Mouse (Mus musculus) spleen, postnatal 36 days (tissue): ENCODE measurements around the gene Vmn1r8.
"Not testable (repeated sequence)": the region's sequence is repeated elsewhere in the genome, so short reads cannot be mapped to it uniquely, and the experiment has no call there.

ENCODE experiments used
- DNase-seq, 2 experiments: peaks; one replicate each; pipeline ENCODE4 v3.0.0; 2022; ENCODE audit warnings: low spot score in 2 of 2, mixed read lengths in 1 of 2

The Vmn1r8 gene

GRCm38 (mm10) chr6:57031984-57032383 lies at the start of gene Vmn1r8:
Gene Vmn1r8, plus strand, starts transcription at chr6:57032284.
- DNase-seq, result no peak

GRCm38 (mm10) chr6:56996943-56997342 lies 35.1 kb upstream of the Vmn1r8 start, which contains the start of gene Vmn1r6:
Gene Vmn1r6, plus strand, starts transcription at chr6:56997243.
- DNase-seq, result no peak

GRCm38 (mm10) chr6:57025224-57025623 lies 6.9 kb upstream of the Vmn1r8 start, which contains the start of gene Vmn1r7:
Gene Vmn1r7, minus strand, starts transcription at chr6:57025324.
- not testable (repeated sequence) for DNase-seq

GRCm38 (mm10) chr6:57034674-57035073 lies 2.6 kb downstream of the Vmn1r8 start:
- no peak for DNase-seq

GRCm38 (mm10) chr6:57063730-57064129 lies 31.6 kb downstream of the Vmn1r8 start:
- no peak for DNase-seq

- DNase-seq, result no peak
Observed at GRCm38 (mm10) chr6:57066487-57066886, 34.4 kb downstream of the Vmn1r8 start, which contains the start of gene Vmn1r9. Gene Vmn1r9, plus strand, starts transcription at chr6:57066787.
